16 mouse cellular contexts compared by ENCODE assay signal in genomic region chr2:167809256-167809655, GRCm38 (mm10).
"Had no signal": no experiment of that assay in that cellular context is flagged by ENCODE, and none has a peak within 500 bp of the region (broad histone marks: within the 10 kb centered on the region; RNA-seq: fewer than 3 reads in every experiment).

No protein-coding gene starts in this region.

- H3K4me2 ChIP-seq: limb, embryonic 12.5 days; liver, embryonic 15.5 days; neural tube, embryonic 15.5 days had no signal

- H3K4me3 ChIP-seq: layer of hippocampus, adult 2 months; limb, embryonic 12.5 days; liver, embryonic 15.5 days; midbrain, embryonic 10.5 days; myocyte; neural tube, embryonic 15.5 days had no signal

- H3K9ac ChIP-seq: limb, embryonic 12.5 days; liver, embryonic 15.5 days; neural tube, embryonic 15.5 days had no signal

- H3K9me3 ChIP-seq: limb, embryonic 12.5 days; liver, embryonic 15.5 days; midbrain, embryonic 10.5 days; neural tube, embryonic 15.5 days had no signal

- DNase-seq: liver; lung, adult 2 months; lung, postnatal 14 days; midbrain, embryonic 14.5 days; right cerebral cortex, adult 18-20 months; spleen, adult 18-20 months; thymus, adult 18-20 months; thymus, postnatal 14 days had no signal

- ATAC-seq: hindbrain, postnatal 0 days had no signal

- H3K27ac ChIP-seq: hindbrain, postnatal 0 days; layer of hippocampus, adult 2 months; limb, embryonic 12.5 days; liver, embryonic 15.5 days; macrophage; midbrain, embryonic 10.5 days; neural tube, embryonic 15.5 days had no signal

- H3K36me3 ChIP-seq: limb, embryonic 12.5 days; liver, embryonic 15.5 days; midbrain, embryonic 10.5 days; neural tube, embryonic 15.5 days had no signal

- H3K4me1 ChIP-seq: midbrain, embryonic 10.5 days; neural tube, embryonic 15.5 days had no signal

- H3K27me3 ChIP-seq: limb, embryonic 12.5 days; liver, embryonic 15.5 days; neural tube, embryonic 15.5 days had no signal
